Mouse (Mus musculus) A20 (cell line): ENCODE measurements around the gene Gm37240.

ENCODE experiments used
- DNase-seq: peaks from one replicate; pipeline ENCODE4 v3.0.0-alpha.2; 2011; ENCODE audit warnings: low read depth, low spot score

The Gm37240 gene

DNA sequence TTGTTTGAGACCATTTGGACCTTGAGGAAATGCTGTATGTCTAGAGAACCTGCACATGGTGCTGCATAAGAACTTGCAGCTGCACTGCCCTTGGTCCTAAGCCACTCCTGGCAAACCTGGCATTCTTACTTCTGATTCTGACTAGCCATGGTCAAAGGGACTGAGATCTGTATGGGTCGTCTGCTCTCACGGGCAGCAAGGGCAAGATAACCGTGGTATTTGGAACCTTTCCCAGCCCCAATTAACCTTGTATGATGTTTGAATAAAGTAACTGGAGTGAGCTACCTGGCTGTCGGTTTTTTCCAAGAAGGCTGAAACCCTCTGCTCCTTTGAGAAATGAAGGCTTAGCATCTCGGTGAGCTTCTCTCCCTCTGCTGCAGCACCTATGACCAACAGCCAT is 8.4 kb downstream of the Gm37240 start:
- DNase-seq, result no peak

DNA sequence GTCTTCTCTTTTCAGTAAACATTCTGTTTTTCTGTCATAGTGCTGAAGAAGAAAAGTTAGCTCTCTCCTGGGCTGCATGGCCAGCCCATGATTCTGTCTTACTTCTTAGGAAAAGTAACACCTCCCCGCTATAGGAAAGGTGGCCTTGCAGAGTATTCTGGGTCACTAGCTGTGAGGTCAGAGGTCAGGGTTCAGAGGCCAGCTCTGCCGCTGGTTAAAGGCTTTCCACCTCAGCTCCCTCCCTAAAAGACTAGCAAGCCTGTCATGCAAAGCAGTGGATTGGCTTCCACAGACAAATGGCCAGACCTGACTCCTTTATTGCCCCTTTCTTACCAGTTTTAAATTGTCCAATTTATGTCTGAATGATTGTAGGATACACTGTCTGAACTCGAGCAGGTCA is 23.3 kb downstream of the Gm37240 start:
- DNase-seq, result no peak

DNA sequence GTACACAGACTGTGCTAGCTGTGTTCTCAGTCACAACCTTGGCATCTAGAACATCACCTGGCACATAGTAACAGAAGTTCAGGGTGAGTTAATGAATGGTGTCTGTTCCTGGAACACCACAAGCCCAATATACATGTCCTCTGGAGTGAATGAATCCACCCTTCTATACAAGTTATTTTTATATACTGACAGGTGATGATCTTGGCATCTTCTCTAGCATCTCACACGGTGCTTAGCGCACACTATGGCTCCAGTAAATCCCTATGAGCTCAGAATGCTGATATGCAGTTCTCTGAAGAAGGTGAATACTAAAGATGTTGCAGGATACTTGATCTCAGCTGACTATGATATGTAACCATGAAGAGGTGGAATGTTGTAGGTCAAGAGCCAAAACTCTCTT is 24.4 kb downstream of the Gm37240 start:
- no peak for DNase-seq

DNA sequence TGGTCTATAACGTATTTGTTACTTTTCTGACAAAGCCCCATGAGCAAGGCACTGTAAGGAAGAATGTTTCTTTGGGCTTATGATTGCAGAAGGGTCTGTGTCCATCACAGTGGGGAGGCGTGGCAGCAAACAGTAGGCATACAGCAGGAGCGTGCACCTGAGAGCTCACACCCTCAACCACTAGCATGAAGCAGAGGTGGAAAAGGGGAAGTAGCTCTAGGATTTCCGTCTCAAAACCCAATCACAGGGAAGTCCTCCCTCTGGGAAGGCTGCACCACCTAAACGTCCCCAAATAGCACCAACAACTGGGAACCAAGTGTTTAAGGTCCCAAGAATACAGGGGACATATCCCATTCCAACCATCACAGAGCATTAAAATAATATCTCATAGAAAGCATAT is 26.3 kb downstream of the Gm37240 start:
- peak; percentile 12 for DNase-seq

DNA sequence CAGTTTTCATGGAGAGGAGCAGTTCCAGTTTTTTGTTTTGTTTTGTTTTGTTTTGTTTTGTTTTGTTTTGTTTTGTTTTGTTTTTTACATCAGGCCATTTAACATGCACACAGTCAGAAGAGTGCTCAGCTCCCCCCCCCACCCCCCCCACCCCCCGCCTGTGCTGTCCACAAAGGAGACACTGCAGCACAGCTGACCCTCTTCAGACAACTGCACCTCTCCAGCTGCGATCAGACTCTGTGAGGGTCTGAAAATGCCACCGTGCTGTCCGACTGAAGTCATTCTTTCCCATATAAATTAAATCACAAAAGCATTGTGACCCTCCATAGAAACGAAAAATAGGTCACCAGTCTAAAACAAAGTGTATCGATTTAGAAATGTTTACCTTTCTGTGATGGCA is 28.0 kb downstream of the Gm37240 start:
- no peak for DNase-seq

DNA sequence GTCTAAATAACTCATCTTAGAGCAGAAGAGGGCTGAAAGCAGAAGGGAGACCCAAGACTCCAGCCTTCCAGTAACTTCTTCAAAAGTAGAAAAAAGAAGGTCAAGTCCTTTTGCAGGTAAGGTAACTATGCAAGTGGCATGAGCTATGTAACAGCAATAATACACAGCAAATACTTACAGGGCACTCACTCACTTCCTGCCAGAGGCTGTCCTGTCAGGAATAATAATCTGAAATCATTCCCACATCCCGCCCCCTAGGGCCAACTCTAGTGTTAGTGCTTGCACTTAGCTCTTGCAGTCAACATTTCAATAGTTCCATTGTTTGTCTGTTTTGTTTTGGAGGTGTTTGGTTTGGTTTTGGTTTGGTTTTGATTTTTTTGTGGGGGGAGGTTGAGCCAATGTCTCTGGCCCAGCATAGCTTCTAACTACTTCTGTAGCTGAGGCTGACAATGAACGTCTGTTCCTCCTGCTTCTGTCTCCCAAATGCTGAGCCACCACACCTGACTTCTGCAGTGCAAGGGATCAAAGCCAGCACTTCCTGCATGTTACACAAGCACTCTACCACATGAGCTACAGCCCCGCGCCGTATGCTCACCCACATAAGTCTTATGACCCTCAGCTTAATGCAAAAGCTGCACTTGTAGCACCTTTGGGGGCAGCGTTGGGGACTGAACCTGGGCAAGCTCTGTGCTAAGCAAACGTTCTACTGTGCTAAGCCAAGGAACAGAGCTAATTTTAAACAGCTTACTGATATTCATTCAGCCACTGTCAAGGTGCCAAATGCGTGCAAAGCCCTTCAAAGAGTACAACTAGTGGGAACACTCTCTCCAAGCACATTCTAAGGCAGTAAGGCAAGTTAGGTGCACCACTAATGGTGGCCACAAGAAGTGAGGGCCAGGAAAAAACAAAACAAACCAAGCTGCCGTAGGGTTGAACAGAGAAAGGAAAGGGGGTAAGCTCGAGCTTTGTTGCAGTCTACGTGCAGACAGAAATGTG is 28.9 kb downstream of the Gm37240 start:
- DNase-seq, result no peak

DNA sequence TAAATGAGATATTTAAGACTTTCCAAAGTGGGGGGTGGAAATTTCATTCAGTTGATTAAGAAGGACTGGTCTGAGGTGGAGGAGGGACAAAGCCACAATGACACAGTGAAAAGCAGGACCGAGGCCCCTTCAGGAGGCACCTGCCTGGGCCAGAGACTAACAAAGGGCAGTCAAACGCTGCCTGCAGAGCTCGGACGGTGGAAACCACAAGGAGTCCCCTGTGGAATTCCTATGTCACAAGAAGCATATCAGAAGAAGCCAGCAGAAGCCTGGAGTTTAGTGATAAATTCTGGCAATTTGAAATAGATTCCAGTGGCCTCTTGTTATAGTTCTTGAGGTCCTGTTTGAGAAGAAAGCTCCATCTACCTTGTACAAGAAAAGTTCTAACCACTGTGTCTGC is 30.2 kb downstream of the Gm37240 start:
- DNase-seq, result no peak

DNA sequence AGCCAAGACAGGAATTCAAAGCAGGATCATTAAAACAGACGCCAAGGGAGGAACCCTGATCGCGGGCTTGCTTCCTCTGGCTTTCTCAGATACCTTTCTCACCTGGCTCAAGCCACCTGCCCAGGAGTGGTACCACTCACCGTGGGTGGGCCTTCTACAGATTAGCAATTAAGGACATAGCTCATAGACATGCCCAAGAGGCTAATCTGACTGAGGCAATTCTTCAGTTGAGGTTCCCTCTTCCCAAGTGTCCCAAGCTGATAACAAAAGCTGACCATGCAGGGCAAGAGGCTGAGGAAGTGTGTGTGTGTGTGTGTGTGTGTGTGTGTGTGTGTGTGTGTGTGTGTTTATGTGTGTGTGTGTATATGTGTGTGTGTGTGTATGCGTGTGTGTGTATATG is 31.4 kb downstream of the Gm37240 start:
- no peak for DNase-seq

DNA sequence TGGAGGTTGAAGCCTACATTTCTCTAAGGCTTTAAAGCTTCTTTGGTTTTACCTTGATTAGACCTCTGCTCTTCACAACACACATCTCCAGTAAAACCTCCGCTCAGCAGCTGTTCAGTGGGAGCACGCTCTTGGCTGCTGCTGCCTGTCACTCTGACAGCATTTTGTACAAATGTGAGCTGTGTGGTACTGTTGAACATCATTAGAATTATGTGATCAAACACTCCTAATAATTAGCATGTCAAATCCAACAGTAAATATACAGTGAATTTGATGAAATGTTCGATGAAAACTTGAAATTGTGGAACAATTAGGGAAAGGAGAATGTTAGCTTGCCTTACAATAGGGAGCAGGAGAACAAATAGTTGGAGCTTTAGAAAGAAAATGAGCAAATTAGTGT is 32.3 kb downstream of the Gm37240 start:
- no peak for DNase-seq

DNA sequence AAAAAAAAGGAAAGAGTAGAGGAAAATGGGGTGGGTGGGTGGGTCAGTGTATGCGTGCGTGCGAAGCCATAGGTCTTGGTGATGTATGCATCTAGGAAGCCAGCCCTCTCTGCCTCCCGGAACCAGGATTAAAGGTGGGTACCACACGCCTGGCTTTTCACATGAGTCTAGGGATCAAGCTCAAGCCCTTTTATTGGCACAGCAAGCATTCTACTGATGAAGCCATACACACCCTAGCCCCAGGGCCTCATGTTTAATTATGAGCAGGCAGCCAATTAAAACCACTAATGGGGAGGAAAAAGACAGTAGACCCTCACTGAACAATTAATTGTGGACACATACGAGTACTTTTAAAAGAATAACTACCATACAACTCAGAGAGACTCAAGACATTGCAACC is 33.2 kb downstream of the Gm37240 start:
- DNase-seq, result no peak

DNA sequence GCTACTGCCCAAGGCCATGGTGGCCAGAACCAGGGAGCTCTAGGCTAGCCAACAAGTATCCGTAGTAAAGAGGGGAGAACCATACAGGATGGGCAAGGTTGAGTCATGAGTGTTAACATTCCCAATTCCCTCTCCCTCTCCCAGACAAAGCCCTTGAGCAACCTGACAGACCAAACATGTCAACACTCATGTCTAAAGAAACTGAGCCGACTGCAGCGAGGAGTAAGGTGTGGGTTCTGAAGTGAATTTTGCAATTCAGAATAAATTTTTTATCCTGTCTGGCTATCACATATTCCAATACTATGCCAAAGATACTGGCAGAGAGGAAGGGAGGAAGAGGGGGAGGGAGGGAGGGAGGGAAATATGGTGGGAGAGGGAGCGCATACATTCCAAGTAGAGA is 33.6 kb downstream of the Gm37240 start:
- DNase-seq, result no peak

DNA sequence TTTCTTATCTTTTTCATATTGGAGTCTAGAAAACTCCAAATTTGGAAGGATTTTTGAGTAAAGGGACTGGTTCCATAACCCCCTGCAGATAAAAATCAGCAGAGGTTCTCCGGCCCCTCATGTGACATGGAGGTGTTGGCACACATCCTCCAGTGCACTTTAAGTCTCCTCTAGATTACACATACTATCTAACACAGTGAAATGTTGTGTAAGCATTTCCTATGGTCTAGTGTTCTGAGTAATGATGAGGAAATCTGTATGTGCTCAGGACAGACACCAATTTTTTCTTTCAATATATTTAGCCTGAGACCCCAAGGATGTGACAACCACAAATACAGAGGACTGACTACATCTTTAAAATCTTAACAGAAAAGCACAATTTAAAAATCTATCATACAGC is 37.2 kb downstream of the Gm37240 start:
- DNase-seq, result no peak

DNA sequence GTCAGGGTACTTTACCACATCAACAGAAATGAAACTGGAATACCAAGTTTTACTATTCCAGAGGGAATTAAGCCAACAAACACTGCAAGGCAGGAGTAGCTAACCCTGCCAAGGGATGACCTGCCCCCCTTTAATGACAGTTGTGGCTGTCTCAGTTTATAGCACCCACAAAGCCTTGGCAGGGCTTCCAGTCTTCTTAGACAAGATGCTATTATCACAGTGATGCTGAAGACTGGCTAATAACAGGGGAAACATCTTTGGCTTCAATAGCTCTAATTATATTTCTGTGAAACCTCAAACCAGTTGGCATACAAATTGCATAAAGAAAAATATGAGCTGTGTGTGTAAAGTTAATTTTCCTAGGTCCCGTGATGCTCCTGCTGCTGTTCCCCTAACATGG is 41.0 kb downstream of the Gm37240 start:
- no peak for DNase-seq

DNA sequence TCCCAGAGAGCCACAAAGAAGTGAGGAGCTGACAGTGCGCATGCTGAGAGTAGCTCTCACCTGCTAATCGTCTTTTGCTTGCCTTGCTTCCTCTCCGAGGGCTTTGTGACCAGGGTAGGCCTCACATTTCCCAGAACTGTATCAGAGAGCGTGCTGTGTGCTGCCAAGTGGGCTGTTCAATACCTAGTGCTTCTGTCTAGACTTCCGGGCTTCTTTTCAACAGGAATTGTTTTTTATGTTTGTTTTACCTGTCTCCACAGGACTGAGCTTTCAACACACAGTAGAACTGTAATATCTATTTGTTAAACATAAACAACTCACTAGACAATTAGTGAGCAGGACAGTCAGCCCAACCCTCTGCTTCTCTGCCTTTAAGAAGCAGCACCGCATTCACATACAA is 42.0 kb downstream of the Gm37240 start:
- no peak for DNase-seq

DNA sequence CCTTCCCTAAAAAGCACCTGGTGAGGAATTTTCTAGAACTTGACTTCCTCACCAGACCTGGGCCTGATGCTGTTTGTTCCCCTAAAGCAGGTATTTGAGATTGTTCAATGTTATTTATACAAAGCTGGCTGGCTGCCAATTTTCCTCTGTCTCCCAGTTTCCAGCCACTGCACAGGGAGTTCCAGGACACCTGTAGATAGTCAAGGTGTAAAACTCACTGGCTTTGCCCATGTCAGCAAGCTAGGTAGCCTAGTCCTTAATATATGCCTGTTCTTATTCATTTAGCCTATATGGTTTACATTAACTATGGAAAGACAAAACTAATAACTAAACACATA is 44.5 kb downstream of the Gm37240 start:
- DNase-seq, result no peak

DNA sequence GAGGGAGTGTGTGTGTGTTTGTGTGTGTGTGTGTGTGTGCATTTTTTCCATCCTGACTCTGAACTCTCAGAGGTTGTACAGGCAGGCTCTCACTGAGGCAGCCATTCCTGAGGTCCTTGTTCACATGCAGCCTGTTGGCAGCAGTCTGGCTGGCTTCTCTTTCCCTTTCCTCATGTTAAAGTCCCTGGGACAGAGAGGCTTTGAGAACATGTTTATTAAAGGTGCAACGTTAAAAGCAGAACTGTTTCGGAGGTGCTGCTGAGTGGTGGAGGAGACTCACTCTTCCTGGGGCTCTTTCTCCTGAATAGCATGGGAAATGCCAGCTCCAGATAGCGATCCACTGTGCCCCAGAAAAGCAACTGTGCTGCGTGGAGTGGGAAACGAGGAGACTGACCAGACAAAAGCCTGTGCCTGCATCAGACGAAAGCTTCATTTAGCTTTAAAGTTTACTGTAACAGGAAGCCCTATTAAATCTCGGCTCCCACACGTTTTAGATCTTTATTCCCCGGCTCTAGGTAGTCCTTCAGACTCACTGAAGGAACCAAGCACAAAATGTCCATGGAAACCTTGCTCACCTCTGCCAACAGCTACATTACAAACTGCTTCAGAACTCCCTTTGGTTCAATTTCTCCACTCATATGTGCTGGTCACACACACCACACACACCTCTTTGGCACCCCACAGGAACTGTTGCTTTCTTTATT is 45.0 kb downstream of the Gm37240 start:
- no peak for DNase-seq

DNA sequence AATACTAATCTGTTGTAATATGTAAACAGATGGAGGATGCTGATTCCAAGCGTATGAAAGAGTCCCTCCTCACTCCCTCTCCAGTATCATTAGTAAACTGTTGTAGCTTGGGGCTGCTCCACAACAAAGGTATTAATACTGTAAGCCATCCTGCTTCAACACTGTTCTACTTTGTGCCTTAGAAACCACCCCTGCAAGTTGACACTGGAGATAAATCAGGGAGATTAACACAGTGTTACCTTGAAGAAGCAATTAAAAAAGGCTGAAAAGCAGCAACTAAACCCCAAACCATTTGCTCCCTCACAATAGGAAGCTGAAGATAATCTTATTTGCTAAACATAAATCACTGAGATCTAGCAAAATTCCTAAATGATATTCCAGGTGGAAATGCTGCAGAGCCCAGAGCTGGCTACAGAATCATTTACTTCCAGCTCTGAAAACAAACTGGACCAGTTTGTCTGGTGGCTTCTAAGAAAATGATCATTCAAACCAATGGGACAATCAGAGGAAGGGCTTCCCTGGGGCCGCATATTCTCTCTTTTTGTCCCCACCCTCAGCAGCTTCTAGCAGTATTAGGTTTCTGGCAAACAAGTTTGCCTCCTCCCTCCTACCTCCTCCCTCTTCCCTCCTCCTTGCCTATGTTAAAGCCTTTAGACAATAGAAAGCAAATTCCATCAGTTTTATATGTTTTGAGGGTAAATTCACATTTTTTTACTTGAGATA is 45.7 kb downstream of the Gm37240 start:
- DNase-seq, result no peak

DNA sequence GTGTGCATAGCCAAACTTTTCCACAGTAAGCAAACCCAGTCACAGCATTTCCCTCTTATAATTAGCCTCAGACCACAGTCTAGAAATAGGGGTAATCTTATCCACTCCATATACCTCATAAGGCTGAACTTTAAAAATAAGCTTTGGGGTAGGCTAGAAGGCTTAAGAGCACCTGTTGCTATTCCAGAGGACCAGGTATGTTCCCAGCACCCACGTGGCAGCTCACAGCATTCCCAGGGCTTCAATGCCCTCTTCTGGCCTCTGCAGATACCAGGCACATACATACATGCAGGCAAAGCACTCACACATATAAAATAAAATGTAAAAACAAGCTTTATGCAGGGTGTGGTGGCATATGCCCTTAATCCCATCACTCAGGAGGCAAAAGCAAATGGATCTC is 53.7 kb downstream of the Gm37240 start:
- DNase-seq, result no peak

DNA sequence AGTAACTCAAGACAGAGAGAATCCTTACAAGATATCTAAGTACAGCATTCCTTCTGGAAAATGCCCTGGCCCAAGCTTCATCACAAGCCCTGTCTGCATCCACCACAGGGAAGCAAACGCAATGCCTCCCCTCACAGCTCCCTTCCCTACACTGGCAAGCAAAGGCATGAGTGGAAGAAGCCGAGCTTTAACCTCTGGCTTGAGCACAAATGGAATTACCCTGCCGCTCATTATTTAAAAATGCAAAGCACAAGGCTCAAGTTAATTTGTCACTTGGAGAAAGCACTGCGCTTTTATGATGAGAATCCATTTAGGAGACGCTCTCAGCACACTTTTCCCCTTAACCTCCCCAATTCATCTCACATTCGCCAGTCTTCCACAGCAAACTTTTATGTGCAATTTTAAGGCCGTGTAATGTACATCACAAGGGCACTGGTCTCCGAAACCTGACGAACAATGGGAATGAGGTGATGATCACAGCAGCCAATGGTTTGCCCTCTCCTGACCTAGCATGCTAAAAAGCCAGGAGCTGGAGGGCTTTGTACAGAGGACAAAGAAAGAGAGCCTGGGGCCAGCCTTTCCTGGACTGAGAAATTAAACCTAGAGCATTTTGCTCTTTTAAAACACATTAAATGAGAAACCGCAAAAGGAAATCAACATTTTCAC is 54.7 kb downstream of the Gm37240 start:
- DNase-seq, result no peak

DNA sequence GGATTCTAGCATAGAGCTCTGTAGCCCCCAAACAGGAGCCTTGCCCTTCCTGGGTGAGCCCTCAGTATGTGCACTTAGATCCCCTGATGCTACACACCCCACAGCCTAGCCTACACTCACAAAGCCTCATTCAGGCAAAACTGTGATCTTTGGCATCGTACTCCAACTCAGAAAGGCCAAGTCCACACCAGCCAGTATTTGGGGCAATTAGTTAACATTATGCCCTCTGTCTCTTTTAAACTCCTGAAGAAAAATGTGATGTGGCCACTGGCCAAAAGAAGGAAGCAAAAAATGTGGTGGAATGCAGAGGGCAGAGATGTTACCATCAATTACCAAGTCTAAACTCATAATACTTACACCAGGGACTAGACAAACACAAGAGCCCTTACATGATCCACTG is 55.5 kb downstream of the Gm37240 start:
- DNase-seq, result no peak

DNA sequence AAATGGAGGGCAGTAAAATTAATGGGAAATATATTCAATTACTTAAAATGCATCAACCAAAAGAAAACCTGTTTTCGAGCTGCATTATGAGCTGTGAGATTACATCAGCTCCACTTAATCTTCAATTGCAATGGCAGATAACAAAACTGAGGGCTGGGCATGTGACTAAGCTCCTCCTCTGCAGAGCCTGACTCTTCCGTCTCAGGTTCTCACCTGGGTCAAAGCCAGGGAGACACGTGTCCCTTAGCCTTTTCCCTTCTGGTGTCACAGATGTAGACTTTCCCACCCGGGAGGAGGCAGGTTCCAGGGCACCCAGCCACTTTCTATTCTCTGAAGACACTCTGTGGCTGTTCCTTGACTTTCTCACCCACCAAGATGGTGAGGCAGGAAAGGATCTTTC is 58.3 kb downstream of the Gm37240 start:
- no peak for DNase-seq

DNA sequence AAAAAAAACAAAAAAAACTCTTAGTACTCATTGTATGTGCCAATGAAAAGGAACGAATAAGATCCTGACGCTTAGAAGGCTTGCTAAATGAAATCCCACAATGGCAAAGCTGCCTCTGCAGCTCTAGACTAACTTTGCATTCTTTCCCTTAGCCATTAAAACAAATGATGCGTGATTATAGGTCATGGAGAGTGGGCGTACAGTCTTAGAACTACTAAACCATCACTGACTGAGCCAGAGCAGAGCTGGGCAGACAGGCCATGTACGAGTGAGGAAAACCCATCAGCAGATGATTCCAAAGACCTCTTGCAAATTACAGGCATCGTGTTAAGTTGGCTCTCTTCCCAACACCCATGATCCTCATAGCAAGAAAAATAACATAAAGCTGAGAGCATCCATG is 59.5 kb downstream of the Gm37240 start:
- DNase-seq, result no peak
